Mouse (Mus musculus): ENCODE measurements around the gene Nme4.
A peak's percentile ranks its signal among the peaks of the same experiment; 100 is the strongest.

The Nme4 gene

DNA sequence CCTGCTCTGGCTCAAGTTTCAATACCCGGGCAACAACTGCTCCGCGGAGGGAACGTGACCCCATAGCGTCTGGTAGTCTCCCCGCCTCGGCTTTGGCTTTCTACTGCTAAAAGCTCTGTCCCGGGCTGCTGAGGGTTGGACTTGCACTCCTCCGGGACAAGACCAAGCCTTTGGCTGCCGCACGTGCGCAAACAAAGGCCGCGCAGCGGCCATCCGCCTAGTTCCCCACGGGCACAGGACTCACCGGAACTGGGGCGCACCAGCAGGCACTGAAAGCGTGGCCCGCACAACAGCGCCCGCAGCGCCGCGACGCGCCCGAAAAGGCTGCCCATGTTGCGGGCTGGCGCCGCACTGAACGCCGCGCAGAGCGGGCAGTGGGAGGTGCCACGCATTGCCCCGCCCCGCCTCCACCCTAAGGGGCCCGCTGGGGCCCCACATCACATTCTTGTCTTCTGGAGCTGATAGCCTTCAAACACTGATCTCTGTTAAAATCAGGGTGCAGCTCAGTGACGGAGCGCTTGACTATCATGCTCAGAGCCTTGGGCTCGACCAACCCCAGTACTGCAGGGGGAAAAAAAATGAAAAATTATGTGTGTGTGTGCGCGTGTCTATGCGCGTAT, at the start of gene Nme4:
Gene Nme4, minus strand, starts transcription at position 482 of the 620 bp plus-strand sequence.
- peak; percentile 73; the same call in 1 of the 2 replicates for ATAC-seq (ENCODE audit: insufficient number of reproducible peaks, low FRiP score, low TSS enrichment)

GRCm38 (mm10) chr17:26143386-26143785, 48.0 kb upstream of the Nme4 start:
- ATAC-seq (ENCODE audit: insufficient number of reproducible peaks, low FRiP score, low TSS enrichment): no peak

DNA sequence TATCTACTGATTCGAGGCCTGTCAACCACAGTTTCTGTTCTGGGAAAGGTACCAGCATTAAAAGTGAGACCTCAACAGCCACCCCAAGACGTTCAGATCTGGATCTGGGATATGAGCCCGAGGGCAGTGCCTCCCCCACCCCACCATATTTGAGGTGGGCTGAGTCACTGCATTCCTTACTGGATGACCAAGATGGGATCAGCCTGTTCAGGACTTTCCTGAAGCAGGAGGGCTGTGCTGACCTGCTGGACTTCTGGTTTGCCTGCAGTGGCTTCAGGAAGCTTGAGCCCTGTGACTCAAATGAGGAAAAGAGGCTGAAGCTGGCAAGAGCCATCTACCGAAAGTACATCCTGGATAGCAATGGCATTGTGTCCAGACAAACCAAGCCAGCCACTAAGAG, 47.4 kb upstream of the Nme4 start:
- ATAC-seq (ENCODE audit: insufficient number of reproducible peaks, low FRiP score, low TSS enrichment): no peak

- peak; percentile 32; the same call in 1 of the 2 replicates for ATAC-seq (ENCODE audit: insufficient number of reproducible peaks, low FRiP score, low TSS enrichment)
These were observed 43.5 kb upstream of the Nme4 start for GRCm38 (mm10) chr17:26138901-26139381.

DNA sequence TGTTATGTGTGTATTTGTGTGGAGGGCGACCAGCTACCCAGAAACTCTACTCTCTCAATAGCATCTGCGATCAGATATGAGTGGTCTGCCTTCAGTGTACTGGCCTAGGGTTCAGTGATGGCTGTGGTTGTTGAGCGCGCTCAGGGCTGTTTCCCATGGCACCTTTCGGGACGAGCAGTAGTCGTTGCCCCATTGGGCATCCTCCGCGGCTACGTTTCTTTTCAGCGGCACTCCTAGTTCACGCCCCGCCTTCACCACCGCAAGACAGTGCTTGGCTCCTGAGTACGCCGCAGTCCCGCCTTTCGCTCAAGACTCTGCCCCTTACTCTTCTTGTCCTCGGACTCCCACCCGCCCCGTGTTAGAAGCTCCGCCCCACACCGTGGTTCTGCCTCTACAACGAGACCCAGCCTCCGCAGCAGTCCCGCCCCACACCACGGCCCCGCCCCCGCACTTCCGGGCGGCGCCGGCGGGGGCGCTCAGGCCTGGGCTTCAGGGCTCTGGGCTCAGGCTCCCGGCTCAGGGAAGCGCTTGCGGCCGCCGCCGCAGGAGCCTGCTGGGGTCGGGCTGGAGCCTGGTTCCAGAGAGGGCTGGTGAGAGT, 42.9 kb upstream of the Nme4 start, which contains the start of gene Axin1:
Gene Axin1, plus strand, starts transcription at position 450 of the 598 bp plus-strand sequence.
- peak; percentile 92 for ATAC-seq (ENCODE audit: insufficient number of reproducible peaks, low FRiP score, low TSS enrichment)

DNA sequence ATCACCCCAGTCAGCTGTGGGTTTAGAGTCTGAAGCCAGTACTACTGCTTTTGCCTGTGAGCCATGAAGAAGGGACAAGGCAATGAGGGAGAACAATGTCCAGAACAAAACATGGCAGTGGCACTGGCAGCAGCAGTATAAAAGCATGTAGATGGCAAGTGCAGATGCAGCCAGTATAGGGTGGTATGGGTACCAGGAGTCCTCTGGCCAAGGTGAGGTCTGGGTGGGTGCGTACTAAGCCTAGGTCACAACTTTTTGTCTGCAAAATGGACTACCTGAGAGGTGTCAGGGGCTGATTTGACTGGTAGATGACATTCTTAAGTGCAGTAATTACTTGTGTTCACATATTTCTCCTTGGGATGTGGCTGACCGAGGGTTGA, 42.3 kb upstream of the Nme4 start:
- no peak for ATAC-seq (ENCODE audit: insufficient number of reproducible peaks, low FRiP score, low TSS enrichment)

GRCm38 (mm10) chr17:26137106-26137750, 41.8 kb upstream of the Nme4 start:
- no peak for ATAC-seq (ENCODE audit: insufficient number of reproducible peaks, low FRiP score, low TSS enrichment)

DNA sequence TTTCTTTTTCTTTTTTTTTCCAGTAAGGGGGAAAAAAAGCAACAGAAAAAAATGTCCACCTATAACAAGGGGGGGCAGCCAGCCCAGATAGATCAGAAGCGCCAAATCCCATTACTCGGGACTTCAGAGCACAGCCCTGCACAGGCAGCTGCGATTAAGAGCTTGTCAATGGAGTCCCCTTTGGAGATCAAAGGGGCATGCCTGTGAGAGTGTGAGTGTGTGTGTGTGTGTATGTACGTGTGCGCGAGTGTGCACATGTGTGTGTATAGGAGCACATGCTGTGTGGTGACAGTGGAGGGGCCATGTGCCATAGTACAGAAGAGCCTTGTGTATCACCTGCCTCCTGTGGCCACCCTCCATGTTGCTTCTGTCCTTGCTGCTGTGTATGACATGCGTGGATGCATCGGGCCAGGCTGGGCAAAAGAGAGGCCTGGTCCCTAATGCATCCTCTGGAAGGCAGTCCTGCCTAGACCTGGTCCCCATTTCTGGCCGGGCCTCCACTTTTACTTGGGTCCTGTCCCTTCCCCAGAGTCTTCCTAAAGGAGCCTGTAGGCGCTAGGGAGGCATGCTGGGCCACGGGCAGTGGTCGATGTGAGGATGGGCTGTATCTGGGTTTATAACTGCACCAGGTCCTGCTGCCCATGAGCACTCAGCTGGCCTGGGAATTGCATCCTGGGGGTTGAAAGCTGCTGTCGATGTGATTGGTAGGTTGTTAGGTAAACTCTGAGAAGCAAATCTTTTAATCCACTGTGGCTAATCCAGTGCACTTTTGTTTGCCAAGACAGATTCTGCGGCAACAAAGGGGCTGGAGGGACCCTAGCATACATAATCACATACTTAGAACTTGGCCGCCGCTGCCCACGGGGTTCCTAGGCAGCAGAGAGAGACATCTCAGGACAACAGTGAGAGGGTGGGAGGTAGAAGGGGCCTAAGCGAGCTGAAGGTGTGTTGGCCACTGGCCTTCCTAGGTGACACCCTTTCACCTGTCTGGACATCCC, 36.8 kb upstream of the Nme4 start:
- no peak for ATAC-seq (ENCODE audit: insufficient number of reproducible peaks, low FRiP score, low TSS enrichment)

- ATAC-seq (ENCODE audit: insufficient number of reproducible peaks, low FRiP score, low TSS enrichment): no peak
These were observed 35.8 kb upstream of the Nme4 start for GRCm38 (mm10) chr17:26131062-26131732.

DNA sequence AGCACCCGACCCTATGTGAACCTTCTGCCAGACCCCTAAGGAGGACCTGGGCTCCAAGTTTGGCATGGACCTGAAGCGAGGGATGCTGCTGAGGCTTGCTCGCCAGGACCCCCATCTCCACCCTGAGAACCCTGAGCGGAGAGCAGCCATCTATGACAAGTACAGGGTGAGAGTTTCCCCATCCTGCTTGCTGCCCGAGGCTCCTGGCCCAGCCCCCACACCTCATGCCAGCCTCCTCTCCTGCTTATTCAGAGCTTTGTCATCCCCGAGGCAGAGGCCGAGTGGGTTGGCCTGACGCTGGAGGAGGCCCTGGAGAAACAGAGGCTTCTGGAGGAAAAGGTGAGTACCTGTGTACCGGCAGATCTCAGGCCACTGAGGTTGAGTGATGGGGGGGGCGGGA, 29.8 kb upstream of the Nme4 start:
- ATAC-seq (ENCODE audit: insufficient number of reproducible peaks, low FRiP score, low TSS enrichment): no peak

- ATAC-seq (ENCODE audit: insufficient number of reproducible peaks, low FRiP score, low TSS enrichment): no peak
These were observed 29.2 kb upstream of the Nme4 start for GRCm38 (mm10) chr17:26124560-26124959.

GRCm38 (mm10) chr17:26123267-26123684, 27.9 kb upstream of the Nme4 start, which contains the start of gene Mrpl28:
Gene Mrpl28, plus strand, starts transcription at chr17:26123500.
- ATAC-seq (ENCODE audit: insufficient number of reproducible peaks, low FRiP score, low TSS enrichment): peak; percentile 87

DNA sequence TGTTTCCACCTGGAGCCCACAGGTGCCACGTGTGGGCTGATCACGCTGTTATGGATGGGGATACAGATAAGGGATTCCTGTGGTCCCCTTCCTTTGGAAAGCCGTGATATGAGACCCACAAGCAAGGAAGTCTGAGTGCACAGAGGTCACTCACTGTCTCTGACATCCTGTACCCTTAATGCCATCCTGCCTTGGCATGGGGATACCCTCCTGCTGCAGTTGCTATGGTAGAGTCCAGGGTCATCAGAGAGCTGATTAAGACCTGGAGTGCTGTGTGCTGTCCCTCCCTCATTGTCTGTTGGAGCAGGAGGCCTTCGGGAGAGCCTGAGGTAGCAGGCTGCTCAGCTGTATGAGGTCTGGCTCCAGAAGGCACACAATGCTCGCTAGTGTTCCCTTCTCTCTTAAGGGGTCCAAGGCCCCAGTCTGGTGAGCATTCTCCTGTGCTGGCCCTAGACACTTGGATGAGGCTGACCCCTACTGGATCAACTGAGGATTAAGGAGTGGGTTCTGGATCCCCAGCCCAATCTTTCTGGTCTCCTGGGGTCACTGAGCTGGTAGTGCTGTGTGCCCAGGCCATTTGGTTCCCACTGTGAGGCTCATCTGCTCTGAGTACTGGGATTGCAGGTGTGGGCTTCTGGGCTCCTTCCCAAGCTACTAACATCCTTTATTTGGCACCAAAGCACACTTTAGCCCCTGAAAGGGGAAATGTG, 27.2 kb upstream of the Nme4 start:
- ATAC-seq (ENCODE audit: insufficient number of reproducible peaks, low FRiP score, low TSS enrichment): no peak

DNA sequence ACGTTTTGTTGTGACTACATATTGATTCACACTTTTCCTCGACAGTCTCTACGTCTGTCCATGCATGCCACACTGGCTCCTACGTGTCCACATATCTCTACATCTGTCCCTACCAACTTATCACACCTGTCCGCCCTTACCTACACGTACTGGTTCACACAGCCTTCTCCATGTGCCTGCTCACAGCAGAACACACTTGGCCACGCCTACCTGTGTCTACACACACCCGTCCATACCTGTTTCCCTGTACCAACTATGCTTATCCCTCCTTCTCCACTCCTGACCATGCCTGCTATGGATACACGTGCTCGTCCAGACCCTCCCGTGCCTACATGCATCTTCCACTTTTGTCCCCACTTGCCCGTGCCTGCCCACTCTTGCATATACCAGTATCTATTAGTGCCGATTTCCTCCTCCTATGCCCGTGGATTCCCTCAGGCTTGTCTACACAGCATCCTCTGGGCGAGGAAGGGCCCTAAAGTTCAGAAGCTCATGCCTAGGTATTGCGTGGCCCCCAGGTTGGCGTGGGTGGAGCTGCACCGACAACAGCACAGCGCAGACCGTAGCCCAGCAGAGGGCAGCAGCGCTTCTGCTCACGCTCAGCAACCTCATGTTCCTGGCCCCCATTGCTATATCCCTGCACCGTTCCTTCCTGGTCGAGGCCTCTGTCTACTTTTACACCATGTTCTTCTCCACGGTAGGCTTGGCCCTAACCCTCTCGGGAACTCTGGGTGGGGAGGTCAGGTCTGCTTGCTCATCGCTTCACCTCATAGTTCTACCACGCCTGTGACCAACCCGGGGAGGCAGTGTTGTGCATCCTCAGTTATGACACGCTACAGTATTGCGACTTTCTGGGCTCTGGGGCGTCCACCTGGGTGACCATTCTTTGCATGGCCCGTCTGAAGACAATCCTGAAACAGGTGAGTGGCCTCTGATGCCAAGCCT, 24.6 kb upstream of the Nme4 start:
- ATAC-seq (ENCODE audit: insufficient number of reproducible peaks, low FRiP score, low TSS enrichment): peak; percentile 54

DNA sequence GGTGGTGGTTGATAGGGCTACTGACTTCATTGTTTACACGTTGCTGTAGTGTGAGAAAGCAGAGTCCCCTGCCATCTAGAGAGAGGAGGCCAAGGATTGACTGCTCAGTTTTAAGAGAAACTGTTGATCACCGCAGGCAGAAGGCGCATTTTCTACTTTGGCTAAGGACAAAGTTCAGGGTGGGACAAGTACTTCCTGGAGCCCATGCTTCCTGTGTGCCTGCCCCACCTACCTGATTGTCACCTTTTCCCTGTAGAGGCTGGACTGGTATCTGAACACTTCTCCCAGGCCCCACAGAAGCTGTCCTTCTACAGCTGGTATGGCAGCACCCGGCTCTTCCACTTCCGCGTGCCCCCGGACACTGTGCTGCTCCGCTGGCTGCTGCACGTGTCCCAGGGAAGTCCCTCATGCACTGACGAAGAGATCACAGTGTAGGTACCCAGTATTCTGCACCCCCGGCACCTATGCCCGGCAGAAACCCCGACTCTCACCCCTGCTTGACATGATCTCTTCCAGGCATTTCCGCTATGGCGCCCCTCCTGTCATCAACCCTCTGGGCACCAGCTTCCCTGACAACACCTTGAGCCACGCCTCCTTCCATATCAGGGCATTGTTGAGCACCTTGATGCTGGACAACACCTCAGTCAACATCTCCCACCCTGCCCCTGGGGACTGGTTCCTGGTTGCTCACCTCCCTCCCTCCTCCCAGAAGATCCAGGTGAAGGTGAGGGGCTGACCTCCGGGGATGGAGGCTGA, 21.3 kb upstream of the Nme4 start:
- ATAC-seq (ENCODE audit: insufficient number of reproducible peaks, low FRiP score, low TSS enrichment): no peak

DNA sequence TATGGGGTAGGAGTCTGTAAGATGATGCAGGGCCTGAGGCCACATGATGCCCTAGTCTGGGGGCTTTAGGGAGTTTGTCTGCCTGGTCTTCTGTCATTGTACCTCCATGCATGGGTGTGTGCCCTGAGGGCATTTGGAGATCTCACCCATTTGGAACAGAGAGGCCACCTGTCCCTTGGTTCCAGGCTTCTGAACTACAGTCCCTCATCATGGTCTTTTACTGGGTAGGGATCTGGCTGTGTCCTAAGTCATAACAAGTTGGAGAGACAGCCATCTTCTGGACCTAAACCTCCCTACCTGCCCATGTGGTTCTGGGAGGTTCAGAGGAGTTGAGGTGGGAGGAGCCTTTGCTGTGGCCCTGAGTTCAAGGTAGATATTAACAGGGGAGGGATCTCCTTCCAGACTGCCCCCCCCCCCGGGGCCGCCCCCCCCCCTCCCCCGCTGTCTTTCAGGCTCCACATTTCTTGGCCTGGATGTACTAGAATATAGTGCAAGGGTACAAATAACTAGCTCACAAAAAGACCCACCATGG, 20.6 kb upstream of the Nme4 start:
- no peak for ATAC-seq (ENCODE audit: insufficient number of reproducible peaks, low FRiP score, low TSS enrichment)
